Mouse (Mus musculus) common myeloid progenitor, adult 5-6 weeks (primary cell): ENCODE results near the gene Enpep. TPM values are rescaled to one million over a fixed set of nuclear protein-coding genes. Genes with fewer than 3 reads are reported as not detected.

Experiments used
- total RNA-seq: library from RNA; stranded (forward); fragments of 200-1000, 187-1606 nt; gene quantifications from 2 replicates; pipeline ENCODE4 v1.2.3, GENCODE M21; 2017

The Enpep gene
- total RNA-seq, 1 experiment from 2014 or later, result not detected

Other genes starting within 250 kb of the Enpep start
- 0.41 TPM in 1 of 2 replicates, not detected in the other for gene Pitx2, start 132.8 kb downstream of the Enpep start, total RNA-seq
- gene Elovl6, start 199.6 kb upstream of the Enpep start, total RNA-seq, result 19.4 and 21.3 TPM in 2 replicates